Mouse (Mus musculus) CD4-positive, CD25-positive, alpha-beta regulatory T cell, adult 2 months (primary cell): Measurements from ENCODE around the gene Eif3l.

ENCODE experiments used
- DNase-seq: peaks from one replicate; pipeline ENCODE4 v3.0.0-alpha.2; 2012; ENCODE audit warnings: low read depth, low spot score

Gene Eif3l

GRCm38 (mm10) chr15:79123751-79124150 is 48.8 kb downstream of the Eif3l start:
- no peak for DNase-seq

- DNase-seq, result no peak
These were observed 49.4 kb downstream of the Eif3l start for GRCm38 (mm10) chr15:79124331-79124875.

GRCm38 (mm10) chr15:79126217-79126932 is 51.4 kb downstream of the Eif3l start:
- DNase-seq, result peak; percentile 72

GRCm38 (mm10) chr15:79127101-79127500 is 52.1 kb downstream of the Eif3l start:
- no peak for DNase-seq

GRCm38 (mm10) chr15:79128208-79128607 is 53.2 kb downstream of the Eif3l start:
- peak; percentile 50 for DNase-seq

- DNase-seq, result no peak
These were observed 54.3 kb downstream of the Eif3l start for GRCm38 (mm10) chr15:79129311-79129710.

- DNase-seq, result no peak
These were observed 55.8 kb downstream of the Eif3l start for GRCm38 (mm10) chr15:79130782-79131181.

GRCm38 (mm10) chr15:79131442-79131841 is 56.5 kb downstream of the Eif3l start:
- DNase-seq, result no peak

- no peak for DNase-seq
These were observed 58.2 kb downstream of the Eif3l start for GRCm38 (mm10) chr15:79133191-79133661.

GRCm38 (mm10) chr15:79134496-79135270 is 59.7 kb downstream of the Eif3l start:
- no peak for DNase-seq

GRCm38 (mm10) chr15:79135332-79135731 is 60.4 kb downstream of the Eif3l start:
- no peak for DNase-seq

- DNase-seq, result no peak
These were observed 61.0 kb downstream of the Eif3l start for GRCm38 (mm10) chr15:79135783-79136575.

GRCm38 (mm10) chr15:79139640-79140039 is 64.7 kb downstream of the Eif3l start:
- peak; percentile 60 for DNase-seq

- peak; percentile 97 for DNase-seq
These were observed 66.0 kb downstream of the Eif3l start, which contains the start of the genes Polr2f and 1700088E04Rik for GRCm38 (mm10) chr15:79140866-79141565. Gene Polr2f, plus strand, starts transcription at chr15:79141009. Gene 1700088E04Rik, minus strand, starts transcription at chr15:79141253.

- no peak for DNase-seq
These were observed 66.6 kb downstream of the Eif3l start for GRCm38 (mm10) chr15:79141566-79141917.

GRCm38 (mm10) chr15:79143316-79143715 is 68.3 kb downstream of the Eif3l start:
- DNase-seq, result no peak
